Mouse (Mus musculus): ENCODE measurements around the gene Ccnd3.

DNA sequence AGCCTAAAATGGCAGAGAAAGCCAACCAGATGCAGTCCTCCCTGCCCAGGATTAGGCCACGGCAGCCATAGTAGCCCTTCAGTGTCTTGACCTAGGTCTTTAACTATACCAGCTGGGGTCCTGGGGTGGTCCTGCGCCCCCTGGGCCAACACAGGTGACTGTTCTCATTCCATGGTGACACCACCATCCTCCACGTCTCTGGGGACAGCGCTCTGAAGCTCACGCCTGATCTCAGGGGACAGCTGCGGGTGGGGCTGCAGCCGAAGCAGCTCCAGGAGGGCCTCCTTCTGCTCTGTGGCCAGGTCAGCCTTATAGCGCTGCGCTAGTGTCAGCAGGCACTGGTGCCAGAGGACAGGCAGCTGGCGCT, 96.5 kb downstream of the Ccnd3 start:
- no peak for TF ChIP-seq POLR2A (IDR thresholded peaks at IDR 0.05; ENCODE audit: insufficient read depth, low read length)
- TF ChIP-seq CTCF (IDR thresholded peaks at IDR 0.05; ENCODE audit: low read depth, low read length) = no peak
